Mouse (Mus musculus) cerebellum, adult 2 months (tissue): ENCODE results near the gene Pls1.

Source experiments
- CTCF ChIP-seq: fragments of 200-500 bp; IDR thresholded peaks from 2 replicates; pipeline ENCODE4 v1.5.1; 2011; ENCODE audit warnings: low read depth, mild to moderate bottlenecking, control low read depth, low read length, moderate library complexity, borderline replicate concordance; ENCODE audit not compliant: insufficient read depth
- POLR2A ChIP-seq: fragments of 200-500 bp; IDR thresholded peaks from 2 replicates; pipeline ENCODE4 v1.6.1; 2011; ENCODE audit warnings: low read length, control low read depth, borderline replicate concordance; ENCODE audit not compliant: insufficient read depth

DNA sequence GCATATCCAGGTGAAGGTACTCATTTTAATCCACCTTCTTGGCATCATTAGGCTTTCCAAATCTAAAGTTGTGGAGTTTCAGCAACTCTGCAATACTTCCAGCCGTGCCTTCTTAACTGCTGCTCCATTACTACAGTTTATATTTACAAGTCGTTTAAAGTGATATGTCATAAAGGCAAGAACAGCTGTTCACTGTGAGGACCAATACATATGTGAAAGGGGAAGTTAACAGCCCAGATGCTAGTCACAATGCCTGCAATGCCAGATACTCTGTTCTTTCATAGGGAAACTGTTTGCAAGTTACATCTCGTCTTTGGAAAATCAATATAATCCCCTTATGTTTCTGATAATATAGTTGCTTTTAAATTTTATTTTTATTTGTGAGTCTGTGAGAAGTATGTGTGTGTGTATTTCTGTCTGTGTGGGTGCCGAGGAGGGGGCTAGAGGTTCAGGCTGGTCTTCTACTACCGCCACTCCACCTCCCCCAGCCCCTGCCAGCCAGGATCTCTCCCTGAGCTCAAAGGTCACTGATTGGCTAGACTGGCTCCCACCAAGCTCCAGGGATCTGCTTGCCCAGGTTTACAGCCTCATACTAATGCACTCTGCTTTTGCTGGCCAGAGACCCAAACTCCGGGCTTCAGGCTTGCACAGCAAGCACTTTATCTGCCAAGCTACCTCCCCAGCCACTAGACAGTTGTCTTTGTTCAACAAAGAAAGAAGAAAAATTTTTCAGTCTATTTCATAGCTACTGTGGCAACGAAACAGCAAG lies 100.1 kb downstream of the Pls1 start:
- TF ChIP-seq CTCF, result no peak
- TF ChIP-seq POLR2A, result no peak
